Mouse (Mus musculus) R1 (cell line): Measurements from ENCODE around the gene Vmn1r212.
A peak's percentile ranks its signal among the peaks of the same experiment; 100 is the strongest.

Experiments used
- DNase-seq: peaks from one replicate; pipeline ENCODE4 v3.0.0-alpha.2; 2018; ENCODE audit warnings: low read depth, low spot score

Vmn1r212 gene

GRCm38 (mm10) chr13:22884105-22884504, at the start of gene Vmn1r212:
Gene Vmn1r212 (minus strand): TSS chr13:22884205.
- no peak for DNase-seq

GRCm38 (mm10) chr13:22879257-22879656, 4.7 kb downstream of the Vmn1r212 start:
- DNase-seq, result peak; percentile 52

DNA sequence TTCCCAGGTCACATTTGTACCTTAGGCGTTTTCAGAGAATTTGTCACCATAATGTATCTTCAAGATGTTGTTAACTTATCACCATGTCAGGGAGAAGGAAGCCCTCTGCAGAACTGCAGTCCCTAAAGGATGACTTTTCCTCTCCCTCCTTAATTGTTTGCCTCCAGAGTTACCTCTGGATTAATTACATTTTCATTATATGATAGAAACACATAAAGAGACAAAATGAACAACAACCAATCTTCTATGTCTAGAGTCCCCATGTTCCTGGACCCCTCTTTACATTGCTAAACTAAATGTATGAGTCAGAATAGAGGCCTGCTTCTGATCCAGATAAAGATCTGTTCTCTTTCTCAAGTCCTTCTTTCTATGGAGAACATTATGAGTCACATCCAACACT, 26.5 kb downstream of the Vmn1r212 start, which contains the start of gene Vmn1r211:
Gene Vmn1r211 (minus strand): TSS at position 101 of the 400 bp plus-strand sequence.
- no peak for DNase-seq

GRCm38 (mm10) chr13:22854760-22855159, 29.2 kb downstream of the Vmn1r212 start:
- DNase-seq, result no peak

DNA sequence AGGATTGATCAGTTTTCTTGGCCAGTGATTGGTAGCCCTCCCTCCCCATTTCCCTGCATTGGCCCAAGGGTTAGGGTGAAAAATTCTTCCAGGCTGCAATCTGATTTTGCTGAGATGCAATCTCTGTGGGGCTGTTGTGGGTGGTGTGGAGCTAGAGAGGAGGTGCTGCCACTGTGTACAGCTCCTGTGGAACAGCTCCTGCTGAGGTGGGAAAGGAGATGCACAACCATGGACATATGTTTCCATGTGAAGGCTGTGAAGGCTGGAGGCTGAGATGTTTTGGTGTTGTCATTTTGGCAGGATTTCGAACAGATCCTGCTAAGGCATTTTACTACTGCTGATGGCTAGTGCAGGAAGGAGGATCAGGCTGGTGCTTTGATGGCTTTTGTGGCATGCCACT, 37.2 kb downstream of the Vmn1r212 start:
- DNase-seq, result no peak

- peak; percentile 91 for DNase-seq
These were observed 39.7 kb downstream of the Vmn1r212 start for GRCm38 (mm10) chr13:22844304-22844703.
